Mouse (Mus musculus): Measurements from ENCODE around the gene Nek6. TPM values are rescaled to one million over a fixed set of nuclear protein-coding genes. Genes with fewer than 3 reads are reported as not detected.

Nek6 gene
- polyA plus RNA-seq, 1 experiment, result 31.3 TPM

- Histone ChIP-seq H3K9ac (ENCODE audit: low read depth, poor library complexity, severe bottlenecking) (no peak overlapping the region), H3K27me3 (ENCODE audit: control insufficient read depth, insufficient read depth, low read length, poor library complexity, severe bottlenecking) (no peaks in the 10 kb centered on the region), H3K4me3 (ENCODE audit: low read depth, low read length) (no peak overlapping the region), H3K9me3 (replicated peaks; ENCODE audit: control insufficient read depth, insufficient read depth, low read length, poor library complexity, severe bottlenecking) (no peaks in the 10 kb centered on the region), H3K36me3 (ENCODE audit: control insufficient read depth, insufficient read depth, low read length, poor library complexity, severe bottlenecking) (peaks cover 13% of the 10 kb centered on the region), H3K4me1 (ENCODE audit: control insufficient read depth, insufficient read depth, low read length) (peaks cover 2% of the 10 kb centered on the region), H3K27ac (ENCODE audit: insufficient read depth, low read length) (no peak overlapping the region)
- TF ChIP-seq EP300 (IDR thresholded peaks at IDR 0.05; ENCODE audit: insufficient read depth, low read depth, low read length) (no peak), POLR2A (IDR thresholded peaks at IDR 0.05; ENCODE audit: insufficient read depth, low read length) (no peak), CTCF (IDR thresholded peaks at IDR 0.05; ENCODE audit: low read depth, low read length) (no peak)
These were observed 83.4 kb downstream of the Nek6 start for GRCm38 (mm10) chr2:38594874-38595273.

- TF ChIP-seq CTCF (IDR thresholded peaks at IDR 0.05; ENCODE audit: low read depth, low read length), result peak; percentile 35
- no peak for TF ChIP-seq EP300 (IDR thresholded peaks at IDR 0.05; ENCODE audit: insufficient read depth, low read depth, low read length)
- H3K9me3 ChIP-seq (replicated peaks; ENCODE audit: control insufficient read depth, insufficient read depth, low read length, poor library complexity, severe bottlenecking), result no peaks in the 10 kb centered on the region
- H3K36me3 ChIP-seq (ENCODE audit: control insufficient read depth, insufficient read depth, low read length, poor library complexity, severe bottlenecking), result peaks cover 11% of the 10 kb centered on the region
- H3K4me3 ChIP-seq (ENCODE audit: low read depth, low read length), result no peak overlapping the region
- H3K4me1 ChIP-seq (ENCODE audit: control insufficient read depth, insufficient read depth, low read length), result no peaks in the 10 kb centered on the region
- H3K27me3 ChIP-seq (ENCODE audit: control insufficient read depth, insufficient read depth, low read length, poor library complexity, severe bottlenecking), result no peaks in the 10 kb centered on the region
- no peak overlapping the region for H3K27ac ChIP-seq (ENCODE audit: insufficient read depth, low read length)
- H3K9ac ChIP-seq (ENCODE audit: low read depth, poor library complexity, severe bottlenecking), result no peak overlapping the region
These were observed 86.5 kb downstream of the Nek6 start for GRCm38 (mm10) chr2:38597896-38598295.

GRCm38 (mm10) chr2:38598395-38598794, 87.0 kb downstream of the Nek6 start:
- H3K27ac ChIP-seq (ENCODE audit: insufficient read depth, low read length), result no peak overlapping the region
- no peaks in the 10 kb centered on the region for H3K9me3 ChIP-seq (replicated peaks; ENCODE audit: control insufficient read depth, insufficient read depth, low read length, poor library complexity, severe bottlenecking)
- H3K4me3 ChIP-seq (ENCODE audit: low read depth, low read length), result no peak overlapping the region
- H3K36me3 ChIP-seq (ENCODE audit: control insufficient read depth, insufficient read depth, low read length, poor library complexity, severe bottlenecking), result peaks cover 11% of the 10 kb centered on the region
- H3K4me1 ChIP-seq (ENCODE audit: control insufficient read depth, insufficient read depth, low read length), result no peaks in the 10 kb centered on the region
- H3K9ac ChIP-seq (ENCODE audit: low read depth, poor library complexity, severe bottlenecking), result no peak overlapping the region
- TF ChIP-seq CTCF (IDR thresholded peaks at IDR 0.05; ENCODE audit: low read depth, low read length), result no peak
- TF ChIP-seq POLR2A (IDR thresholded peaks at IDR 0.05; ENCODE audit: insufficient read depth, low read length), result no peak
- TF ChIP-seq EP300 (IDR thresholded peaks at IDR 0.05; ENCODE audit: insufficient read depth, low read depth, low read length), result no peak
- H3K27me3 ChIP-seq (ENCODE audit: control insufficient read depth, insufficient read depth, low read length, poor library complexity, severe bottlenecking), result no peaks in the 10 kb centered on the region

- TF ChIP-seq CTCF (IDR thresholded peaks at IDR 0.05; ENCODE audit: low read depth, low read length) (no peak), POLR2A (IDR thresholded peaks at IDR 0.05; ENCODE audit: insufficient read depth, low read length) (no peak), EP300 (IDR thresholded peaks at IDR 0.05; ENCODE audit: insufficient read depth, low read depth, low read length) (no peak)
- H3K4me1 ChIP-seq (ENCODE audit: control insufficient read depth, insufficient read depth, low read length), result no peaks in the 10 kb centered on the region
- no peak overlapping the region for H3K27ac ChIP-seq (ENCODE audit: insufficient read depth, low read length)
- H3K27me3 ChIP-seq (ENCODE audit: control insufficient read depth, insufficient read depth, low read length, poor library complexity, severe bottlenecking), result no peaks in the 10 kb centered on the region
- no peak overlapping the region for H3K4me3 ChIP-seq (ENCODE audit: low read depth, low read length)
- H3K36me3 ChIP-seq (ENCODE audit: control insufficient read depth, insufficient read depth, low read length, poor library complexity, severe bottlenecking), result peaks cover 9% of the 10 kb centered on the region
- no peaks in the 10 kb centered on the region for H3K9me3 ChIP-seq (replicated peaks; ENCODE audit: control insufficient read depth, insufficient read depth, low read length, poor library complexity, severe bottlenecking)
- no peak overlapping the region for H3K9ac ChIP-seq (ENCODE audit: low read depth, poor library complexity, severe bottlenecking)
These were observed 89.4 kb downstream of the Nek6 start for GRCm38 (mm10) chr2:38600842-38601241.

GRCm38 (mm10) chr2:38607716-38608115, 96.3 kb downstream of the Nek6 start:
- TF ChIP-seq CTCF (IDR thresholded peaks at IDR 0.05; ENCODE audit: low read depth, low read length), result no peak
- TF ChIP-seq EP300 (IDR thresholded peaks at IDR 0.05; ENCODE audit: insufficient read depth, low read depth, low read length), result no peak
- no peak for TF ChIP-seq POLR2A (IDR thresholded peaks at IDR 0.05; ENCODE audit: insufficient read depth, low read length)
- H3K36me3 ChIP-seq (ENCODE audit: control insufficient read depth, insufficient read depth, low read length, poor library complexity, severe bottlenecking), result peaks cover 21% of the 10 kb centered on the region
- H3K27ac ChIP-seq (ENCODE audit: insufficient read depth, low read length), result no peak overlapping the region
- no peak overlapping the region for H3K4me3 ChIP-seq (ENCODE audit: low read depth, low read length)
- no peak overlapping the region for H3K9ac ChIP-seq (ENCODE audit: low read depth, poor library complexity, severe bottlenecking)
- peaks cover 4% of the 10 kb centered on the region; the same call in 1 of the 2 replicates for H3K9me3 ChIP-seq (replicated peaks; ENCODE audit: control insufficient read depth, insufficient read depth, low read length, poor library complexity, severe bottlenecking)
- no peaks in the 10 kb centered on the region for H3K27me3 ChIP-seq (ENCODE audit: control insufficient read depth, insufficient read depth, low read length, poor library complexity, severe bottlenecking)
- H3K4me1 ChIP-seq (ENCODE audit: control insufficient read depth, insufficient read depth, low read length), result no peaks in the 10 kb centered on the region

- H3K4me1 ChIP-seq (ENCODE audit: control insufficient read depth, insufficient read depth, low read length), result no peaks in the 10 kb centered on the region
- peaks cover 24% of the 10 kb centered on the region for H3K36me3 ChIP-seq (ENCODE audit: control insufficient read depth, insufficient read depth, low read length, poor library complexity, severe bottlenecking)
These were observed 97.4 kb downstream of the Nek6 start for GRCm38 (mm10) chr2:38608831-38609309.

More at GRCm38 (mm10) chr2:38608831-38609309, 97.4 kb downstream of the Nek6 start:
- Histone ChIP-seq H3K9me3 (replicated peaks; ENCODE audit: control insufficient read depth, insufficient read depth, low read length, poor library complexity, severe bottlenecking) (peaks cover 4% of the 10 kb centered on the region; the same call in 1 of the 2 replicates), H3K27ac (ENCODE audit: insufficient read depth, low read length) (no peak overlapping the region), H3K27me3 (ENCODE audit: control insufficient read depth, insufficient read depth, low read length, poor library complexity, severe bottlenecking) (no peaks in the 10 kb centered on the region), H3K4me3 (ENCODE audit: low read depth, low read length) (no peak overlapping the region), H3K9ac (ENCODE audit: low read depth, poor library complexity, severe bottlenecking) (no peak overlapping the region)
- TF ChIP-seq POLR2A (IDR thresholded peaks at IDR 0.05; ENCODE audit: insufficient read depth, low read length) (no peak), CTCF (IDR thresholded peaks at IDR 0.05; ENCODE audit: low read depth, low read length) (no peak), EP300 (IDR thresholded peaks at IDR 0.05; ENCODE audit: insufficient read depth, low read depth, low read length) (no peak)

Measured in ES-Bruce4 (cell line).